In the genomic region with DNA sequence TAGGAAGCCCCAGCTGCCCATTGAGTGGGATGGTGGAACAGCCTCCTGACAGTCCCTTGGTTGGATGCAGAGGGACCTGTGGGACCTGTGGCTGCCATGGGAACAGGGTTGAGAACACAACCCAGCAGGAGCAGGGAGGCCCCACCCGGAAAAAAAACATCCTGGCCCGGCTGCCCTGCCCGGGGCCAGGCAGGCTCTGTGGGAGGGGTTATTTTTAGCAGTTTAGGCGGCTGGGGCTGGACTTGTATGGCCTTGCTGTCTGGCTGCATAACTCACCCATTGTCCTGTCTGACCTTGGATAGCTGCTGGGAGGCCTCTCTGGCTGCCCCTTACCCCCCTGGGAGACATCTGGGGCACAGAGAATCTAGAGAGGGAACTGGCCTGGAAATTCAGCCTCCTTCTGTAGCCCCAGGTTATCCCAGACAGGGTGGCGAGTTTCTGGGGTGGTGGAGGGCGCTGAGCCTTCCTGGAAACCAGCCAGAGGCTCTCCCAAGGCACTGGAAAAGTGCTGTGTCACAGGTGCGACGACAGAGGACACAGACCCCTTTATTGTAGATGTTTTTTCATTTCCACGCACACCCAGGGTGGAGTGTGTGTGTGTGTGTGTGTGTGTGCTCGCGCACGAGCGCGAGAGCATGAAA, we compare ENCODE assay signal across 8 mouse cellular contexts. TPM values are rescaled to one million over a fixed set of nuclear protein-coding genes. Genes with fewer than 3 reads are reported as not detected.
DNase-seq lines count a peak whose midpoint lies in the region; ATAC-seq and TF ChIP-seq lines count a peak whose summit lies in the region.

No protein-coding gene starts in this region.

- no peaks in the 10 kb centered on the region for H3K9me3 ChIP-seq in limb, embryonic 12.5 days

- no peak for TF ChIP-seq POLR2A in embryonic fibroblast, embryonic 13.5 days (IDR thresholded peaks at IDR 0.05; ENCODE audit: low read depth, low read length)

- H3K4me3 ChIP-seq in embryonic fibroblast, embryonic 13.5 days (ENCODE audit: insufficient read depth, low read length) = no peak overlapping the region
- no peak overlapping the region for H3K4me3 ChIP-seq in limb, embryonic 12.5 days (replicated peaks)

- no peaks in the 10 kb centered on the region for H3K36me3 ChIP-seq in limb, embryonic 12.5 days

- peaks cover 11% of the 10 kb centered on the region for H3K4me1 ChIP-seq in embryonic fibroblast, embryonic 13.5 days (ENCODE audit: control insufficient read depth, insufficient read depth, low read length)
- H3K4me1 ChIP-seq in limb, embryonic 12.5 days (replicated peaks) = peaks cover 72% of the 10 kb centered on the region

- 41% methylated on average over 14 of the region's 14 CpGs for WGBS in limb, embryonic 12.5 days

- peak overlapping the region; percentile 29 for H3K27ac ChIP-seq in embryonic fibroblast, embryonic 13.5 days (ENCODE audit: insufficient read depth, low read length)
- peak overlapping the region; percentile 83 for H3K27ac ChIP-seq in limb, embryonic 12.5 days

- peak; percentile 27; the same call in 1 of the 2 replicates for ATAC-seq in limb, embryonic 12.5 days (ENCODE audit: insufficient number of reproducible peaks, insufficient read depth, low FRiP score, low TSS enrichment, low read depth)

- H3K27me3 ChIP-seq in limb, embryonic 12.5 days = peaks cover 41% of the 10 kb centered on the region

- DNase-seq in ovary, adult 18-20 months (ENCODE audit: low spot score) = peak; percentile 86
- DNase-seq in ovary, postnatal 10 days (ENCODE audit: low spot score) = no peak
- peak; percentile 81 for DNase-seq in heart, postnatal 4 days
- peak; percentile 56 for DNase-seq in neural tube, embryonic 10.5 days (ENCODE audit: extremely low spot score, low spot score)
- DNase-seq in spleen, postnatal 10 days (ENCODE audit: low spot score in 2 of 2) = no peak
- no peak for DNase-seq in cerebellum, adult 9-11 months

- TF ChIP-seq CTCF in embryonic fibroblast, embryonic 13.5 days (IDR thresholded peaks at IDR 0.05; ENCODE audit: borderline replicate concordance, insufficient read depth, low read length) = no peak

- H3K4me2 ChIP-seq in limb, embryonic 12.5 days = peak overlapping the region; percentile 31

- H3K9ac ChIP-seq in limb, embryonic 12.5 days (replicated peaks) = peak overlapping the region; percentile 19; the same call in 1 of the 2 replicates

RNA-seq across cellular contexts. Expression of gene Wbp2, which starts 17.3 kb away (rescaled TPM):
- polyA plus RNA-seq in embryonic fibroblast, embryonic 13.5 days (2011; ENCODE audit: insufficient read length, low read depth, missing spikeins) = 55.1 and 63.8 TPM in 2 replicates
- 100 to 1,000 TPM; 107 TPM for total RNA-seq in heart, postnatal 4 days (2021)
- 33.2 and 36.6 TPM in 2 replicates for polyA plus RNA-seq in limb, embryonic 12.5 days (2016; fragmentation: Nextera tagmentation; extraction: Ambion mirVana)

RNA-seq across cellular contexts. Expression of gene Trim47, which starts 22.9 kb away (rescaled TPM):
- 21.5 and 25.1 TPM in 2 replicates for polyA plus RNA-seq in embryonic fibroblast, embryonic 13.5 days (2011; ENCODE audit: insufficient read length, low read depth, missing spikeins)
- 10 to 100 TPM; 47.1 to 50.9 TPM for total RNA-seq in heart, postnatal 4 days (2021)
- 6.0 and 7.9 TPM in 2 replicates for polyA plus RNA-seq in limb, embryonic 12.5 days (2016; fragmentation: Nextera tagmentation; extraction: Ambion mirVana)

RNA-seq across cellular contexts. Expression of gene Unc13d, which starts 26.4 kb away (rescaled TPM):
- not detected in 2 replicates for polyA plus RNA-seq in embryonic fibroblast, embryonic 13.5 days (2011; ENCODE audit: insufficient read length, low read depth, missing spikeins)
- total RNA-seq in heart, postnatal 4 days (2021) = under 1 TPM; 0.88 to 0.95 TPM
- 1.4 and 1.7 TPM in 2 replicates for polyA plus RNA-seq in limb, embryonic 12.5 days (2016; fragmentation: Nextera tagmentation; extraction: Ambion mirVana)

RNA-seq across cellular contexts. Expression of gene Trim65, which starts 26.8 kb away (rescaled TPM):
- 2.8 and 2.9 TPM in 2 replicates for polyA plus RNA-seq in embryonic fibroblast, embryonic 13.5 days (2011; ENCODE audit: insufficient read length, low read depth, missing spikeins)
- total RNA-seq in heart, postnatal 4 days (2021) = 1 to 10 TPM; 4.3 to 4.8 TPM
- 2.1 and 3.0 TPM in 2 replicates for polyA plus RNA-seq in limb, embryonic 12.5 days (2016; fragmentation: Nextera tagmentation; extraction: Ambion mirVana)

RNA-seq across cellular contexts. Expression of gene Mrpl38, which starts 34.5 kb away (rescaled TPM):
- 31.6 and 32.5 TPM in 2 replicates for polyA plus RNA-seq in embryonic fibroblast, embryonic 13.5 days (2011; ENCODE audit: insufficient read length, low read depth, missing spikeins)
- 10 to 100 TPM; 52.5 to 55.3 TPM for total RNA-seq in heart, postnatal 4 days (2021)
- polyA plus RNA-seq in limb, embryonic 12.5 days (2016; fragmentation: Nextera tagmentation; extraction: Ambion mirVana) = 86.9 and 90.8 TPM in 2 replicates

Comparison
In these comparisons a context has a peak if more than half of its experiments do, and no peak if none do; other contexts are left out.
1. DNase-seq: peak in ovary, adult 18-20 months (single experiment), heart, postnatal 4 days (single experiment) and neural tube, embryonic 10.5 days (single experiment); none in ovary, postnatal 10 days (single experiment), spleen, postnatal 10 days (0 of 2) and cerebellum, adult 9-11 months (single experiment).